Comparison of ENCODE assay signal across 12 mouse cellular contexts in the genomic region with DNA sequence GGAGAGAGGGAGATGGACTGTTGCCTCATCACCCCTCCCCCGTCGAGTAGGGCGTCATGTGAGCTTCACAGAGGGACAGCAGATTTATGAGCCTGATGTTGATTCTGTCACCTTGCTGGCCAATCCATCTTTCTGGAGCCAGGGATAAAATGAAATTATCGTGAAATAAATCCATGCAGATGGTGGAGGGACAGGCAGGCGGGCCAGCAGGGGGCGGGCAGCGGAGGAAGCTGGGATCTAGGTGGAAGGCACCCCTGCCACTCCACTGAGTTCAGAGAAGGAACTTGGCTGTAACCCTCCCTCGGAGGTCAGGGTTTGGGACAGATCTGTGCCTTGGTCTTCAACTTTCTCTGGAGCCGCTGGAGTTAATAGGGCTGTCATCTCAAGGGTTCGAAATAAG. TPM values are rescaled to one million over a fixed set of nuclear protein-coding genes. Genes with fewer than 3 reads are reported as not detected.
DNase-seq lines count a peak whose midpoint lies in the region; ATAC-seq lines count a peak whose summit lies in the region.
"Had no signal": no experiment of that assay in that cellular context is flagged by ENCODE, and none has a peak within 500 bp of the region (broad histone marks: within the 10 kb centered on the region; RNA-seq: fewer than 3 reads in every experiment).

No protein-coding gene starts in this region.

- DNase-seq in adrenal gland, postnatal 36 days: peak; percentile 45 to 73
- no peak for DNase-seq in adrenal gland, adult 2 months
- peak; percentile 74 to 77 for DNase-seq in kidney, postnatal 4 days
- DNase-seq in kidney, adult 9 months: no peak
- peak; percentile 64 for DNase-seq in testis, postnatal 10 days (ENCODE audit: low spot score)
- DNase-seq in testis, postnatal 14 days (ENCODE audit: low spot score): no peak
- no peak for DNase-seq in layer of hippocampus, postnatal 25 days (ENCODE audit: extremely low spot score in 1 of 2, low spot score in 1 of 2)
- DNase-seq: kidney, adult 2 months had no signal

- no peak for ATAC-seq in megakaryocyte, adult 5-6 weeks (ENCODE audit: poor library complexity, severe bottlenecking)

RNA-seq across cellular contexts. Expression of a gene that starts 11.9 kb away (rescaled TPM):
- not detected for total RNA-seq in adrenal gland, postnatal 36 days (2021)
- not detected for total RNA-seq in adrenal gland, adult 2 months (2021)
- polyA plus RNA-seq in adrenal gland, adult 2 months (2012; rRNA removed): not detected in 2 replicates
- total RNA-seq in megakaryocyte, adult 5-6 weeks (2015): not detected in 2 replicates
- not detected in 2 replicates for total RNA-seq in megakaryocyte, adult 5-6 weeks (2017)
- not detected for total RNA-seq in layer of hippocampus, postnatal 25 days (2021)
- total RNA-seq: left cerebral cortex, postnatal 36 days had no signal
- polyA plus RNA-seq: heart, embryonic 10.5 days; kidney, adult 2 months; macrophage had no signal

RNA-seq across cellular contexts. Expression of a gene that starts 23.2 kb away (rescaled TPM):
- total RNA-seq in adrenal gland, postnatal 36 days (2021): 1 to 10 TPM; 1.7 TPM
- 1 to 10 TPM; 2.4 to 2.9 TPM for total RNA-seq in adrenal gland, adult 2 months (2021)
- 3.2 and 5.3 TPM in 2 replicates for polyA plus RNA-seq in adrenal gland, adult 2 months (2012; rRNA removed)
- 12.9 and 17.0 TPM in 2 replicates for total RNA-seq in megakaryocyte, adult 5-6 weeks (2015)
- 21.7 and 22.5 TPM in 2 replicates for total RNA-seq in megakaryocyte, adult 5-6 weeks (2017)
- total RNA-seq in layer of hippocampus, postnatal 25 days (2021): 1 to 10 TPM in 1 of 2 experiments, under 1 TPM in 1; 0.66 to 1.6 TPM

RNA-seq across cellular contexts. Expression of a gene that starts 43.9 kb away (rescaled TPM):
- 10 to 100 TPM; 28.9 to 36.0 TPM for total RNA-seq in adrenal gland, postnatal 36 days (2021)
- 10 to 100 TPM; 21.0 to 37.6 TPM for total RNA-seq in adrenal gland, adult 2 months (2021)
- polyA plus RNA-seq in adrenal gland, adult 2 months (2012; rRNA removed): 22.3 and 22.6 TPM in 2 replicates
- total RNA-seq in megakaryocyte, adult 5-6 weeks (2015): 9.3 and 9.8 TPM in 2 replicates
- 15.6 and 26.8 TPM in 2 replicates for total RNA-seq in megakaryocyte, adult 5-6 weeks (2017)
- total RNA-seq in layer of hippocampus, postnatal 25 days (2021): 10 to 100 TPM; 50.2 to 56.1 TPM

Comparison
In these comparisons a context has a peak if more than half of its experiments do, and no peak if none do; other contexts are left out.
1. DNase-seq: peak in adrenal gland, postnatal 36 days (2 of 2), kidney, postnatal 4 days (2 of 2) and testis, postnatal 10 days (single experiment); none in adrenal gland, adult 2 months (single experiment), kidney, adult 9 months (single experiment), testis, postnatal 14 days (single experiment) and layer of hippocampus, postnatal 25 days (0 of 2).